Mouse (Mus musculus) left cerebral cortex, postnatal 14 days (tissue): Measurements from ENCODE around the gene Clmn. TPM values are rescaled to one million over a fixed set of nuclear protein-coding genes. Genes with fewer than 3 reads are reported as not detected.
A peak's percentile ranks its signal among the peaks of the same experiment; 100 is the strongest.

Experiments used
- DNase-seq, 2 experiments: peaks; one replicate each; pipeline ENCODE4 v3.0.0; 2021 to 2022; ENCODE audit warnings: low spot score in 2 of 2, mixed read lengths in 1 of 2
- intact Hi-C: fragments of 180-260 bp; cut with DNase I; formaldehyde crosslinking; loops from one replicate; pipeline ENCODE4 v1.15.1; 2025
- long read RNA-seq, 2 experiments: library from polyadenylated mRNA; stranded (forward); transcript quantifications; one replicate each; pipeline ENCODE4 v2.0.0; 2021
- total RNA-seq, 2 experiments: library from RNA; stranded (reverse); gene quantifications; 2 replicates each; pipeline ENCODE4 v1.2.3; 2021

The Clmn gene
- 10 to 100 TPM; 27.4 to 28.7 TPM for total RNA-seq
- long read RNA-seq, experiment 1, full-length matches to known transcripts: 1 of 6 reads
- long read RNA-seq, experiment 1, partial matches to known transcripts: 2 of 6 reads
- long read RNA-seq, experiment 1, other reads (novel, unspliced or antisense): 3 of 6 reads
- long read RNA-seq, experiment 2, full-length matches to known transcripts: 1 of 5 reads
- long read RNA-seq, experiment 2, partial matches to known transcripts: 1 of 5 reads
- long read RNA-seq, experiment 2, other reads (novel, unspliced or antisense): 3 of 5 reads

DNA sequence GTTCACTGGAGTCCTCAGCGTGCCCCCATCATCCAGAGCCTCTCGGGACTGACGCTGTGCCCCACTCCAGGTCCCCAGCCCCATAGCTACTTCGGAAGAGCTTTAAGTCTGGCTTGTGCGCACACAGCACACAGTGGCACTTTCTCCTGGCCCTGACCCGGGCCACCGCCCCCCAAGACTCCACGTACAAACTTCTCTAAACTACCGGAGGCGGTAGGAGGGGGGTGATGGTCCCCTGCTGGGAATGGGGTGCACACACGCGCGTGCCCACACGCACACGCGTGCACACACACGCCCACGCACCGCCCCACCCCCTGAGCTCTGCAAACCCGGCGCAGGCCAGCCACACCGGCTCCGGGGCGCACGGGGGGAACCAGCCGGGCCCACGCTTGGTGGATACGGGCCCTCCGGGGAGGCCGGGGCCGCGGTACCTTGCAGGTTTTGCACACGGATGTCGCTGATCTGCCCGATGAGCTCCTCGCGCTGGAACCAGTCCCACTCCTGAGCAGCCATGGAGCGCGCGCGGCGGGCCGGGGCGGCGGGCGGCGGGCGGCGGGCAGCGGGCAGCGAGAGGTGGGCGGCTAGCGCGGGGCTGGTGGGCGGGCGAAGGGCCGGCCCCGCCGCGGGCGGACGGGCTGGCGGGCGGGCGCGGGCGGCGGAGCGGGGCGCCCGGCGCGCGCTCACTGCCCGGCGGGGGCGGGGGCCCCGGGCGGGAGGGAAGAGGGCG is at the start of gene Clmn:
Clmn (minus strand) TSS at position 638 of the 727 bp plus-strand sequence.
- peak; percentile 48 to 67 for DNase-seq
- intact Hi-C loops: no loop called here

DNA sequence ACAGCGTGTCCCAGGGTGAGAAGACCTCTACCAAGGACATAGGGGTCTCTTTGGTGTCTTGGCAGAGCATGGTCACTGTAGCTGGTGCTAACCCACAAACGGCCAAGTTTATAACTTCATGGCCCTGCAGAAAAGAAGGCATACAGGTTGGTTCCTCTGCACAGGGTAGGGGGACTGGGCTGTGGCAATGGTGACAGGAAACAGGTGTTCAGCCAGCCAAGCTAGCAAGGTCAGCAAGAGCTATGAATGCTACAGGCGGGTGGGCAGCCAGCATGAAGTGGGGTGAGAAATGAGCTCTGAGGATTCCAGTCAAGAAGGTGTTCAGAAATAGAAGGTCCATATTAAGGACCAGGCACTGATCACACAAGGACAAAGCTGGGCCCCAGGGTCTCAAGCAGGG is 48.1 kb upstream of the Clmn start:
- intact Hi-C loops: no loop called here
- no peak for DNase-seq

DNA sequence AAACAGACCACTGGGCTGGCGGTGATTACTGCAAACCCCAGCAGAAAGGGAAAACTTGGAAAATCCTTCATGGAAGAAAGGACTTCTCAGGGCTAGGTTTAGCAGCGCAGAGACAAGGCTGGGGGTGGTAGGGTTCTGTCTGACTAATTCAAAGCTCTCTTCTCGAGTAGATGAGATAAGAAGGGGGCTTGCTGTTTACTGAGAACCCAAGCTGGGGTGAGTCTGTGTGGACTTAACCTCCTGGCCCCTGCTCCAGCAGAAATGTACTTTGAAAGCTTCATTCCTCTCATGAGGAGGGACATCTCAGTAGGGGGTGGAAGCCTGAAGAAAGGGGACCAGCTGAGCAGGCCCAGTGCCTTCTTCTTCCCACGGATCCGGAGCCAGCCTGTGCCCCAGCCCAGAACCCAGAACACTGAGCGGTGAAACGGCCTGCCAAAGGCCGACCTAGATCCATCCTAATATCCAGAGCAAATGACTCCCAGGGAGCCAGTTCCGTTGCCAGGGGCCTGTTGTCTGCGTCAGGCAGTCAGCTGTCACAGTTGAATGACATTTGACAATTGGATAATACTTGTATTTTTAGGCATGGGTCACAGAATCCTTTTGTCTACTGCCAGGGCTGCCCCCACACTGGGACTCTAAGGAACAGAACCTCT is 47.5 kb upstream of the Clmn start:
- intact Hi-C loops: no loop called here
- peak; percentile 44 to 57 for DNase-seq

DNA sequence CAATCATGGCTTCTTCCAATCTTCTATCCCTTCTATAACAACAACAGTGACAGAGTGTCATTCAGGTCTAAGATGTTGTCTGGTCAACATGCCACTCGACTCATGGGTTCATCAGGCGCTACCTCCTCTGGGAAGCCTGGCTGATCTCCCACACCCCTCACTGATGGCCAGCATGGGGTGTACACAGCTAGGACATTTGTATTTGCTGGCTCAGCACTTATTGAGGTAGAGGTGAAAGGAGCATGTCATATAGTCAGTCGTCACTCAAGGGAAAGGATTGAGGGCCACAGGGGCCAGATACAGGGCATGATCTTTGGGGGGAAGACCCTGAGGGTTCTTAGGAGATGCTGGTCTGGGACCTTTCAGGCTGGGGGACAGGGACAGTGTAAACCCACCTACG is 44.9 kb upstream of the Clmn start:
- no peak for DNase-seq
- intact Hi-C loops: no loop called here

DNA sequence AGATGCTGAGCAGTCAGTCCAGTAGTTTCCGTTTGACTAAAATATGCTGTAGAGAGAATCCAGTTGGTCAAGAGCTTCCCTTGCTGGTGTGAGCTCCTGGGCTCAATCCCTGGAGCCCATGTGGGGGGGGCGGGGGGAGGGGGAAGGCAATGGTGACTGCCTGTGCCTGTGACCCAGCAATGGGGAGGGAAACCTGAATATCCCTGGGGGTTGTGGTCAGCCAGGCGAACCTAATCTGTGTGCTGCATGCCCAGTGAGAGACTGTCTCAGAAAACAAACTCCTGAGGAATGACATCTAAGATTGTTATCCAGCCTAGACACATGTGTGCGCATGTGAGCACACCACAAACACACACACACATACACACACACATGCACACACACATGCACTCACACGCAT is 44.1 kb upstream of the Clmn start:
- intact Hi-C loops: no loop called here

DNA sequence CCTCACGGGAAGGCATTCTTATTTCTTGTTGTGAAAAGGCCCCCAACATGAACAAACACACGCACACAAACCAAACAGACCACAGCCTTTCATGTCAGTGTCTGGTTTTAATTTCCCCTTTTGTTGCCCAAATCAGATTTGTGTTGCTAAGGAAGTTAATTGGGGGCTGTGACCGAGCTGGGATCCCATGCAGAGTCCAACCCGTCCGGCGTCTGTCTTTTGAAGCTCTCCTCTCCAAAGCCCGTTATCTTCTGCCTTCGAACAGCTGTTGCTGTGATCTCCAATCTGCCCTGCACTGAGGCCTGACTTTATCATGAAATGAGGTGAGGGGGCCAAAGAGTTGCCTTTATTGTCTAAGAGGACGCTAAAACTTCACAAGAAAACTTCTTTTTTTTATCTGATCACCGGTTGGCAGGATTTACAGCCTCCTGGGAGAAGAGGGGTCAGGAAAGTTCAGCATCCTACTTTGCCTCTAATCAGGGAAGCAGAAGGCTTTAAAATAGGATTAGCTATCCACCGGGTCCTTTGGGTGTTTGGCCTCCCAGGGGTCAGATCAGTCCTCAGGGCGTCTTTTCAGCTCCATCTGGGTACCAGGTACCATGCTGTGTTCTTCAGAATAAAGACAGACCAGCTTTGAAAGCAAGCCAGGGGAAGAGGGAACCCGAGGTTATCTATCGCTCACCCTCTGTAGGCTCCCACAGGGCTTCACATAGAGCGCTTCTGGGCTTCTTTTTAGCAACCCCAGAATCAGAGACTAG is 43.3 kb upstream of the Clmn start:
- DNase-seq: no peak
- intact Hi-C loops: no loop called here

More for the DNA sequence above, 44.1 kb upstream of the Clmn start:
- no peak for DNase-seq

DNA sequence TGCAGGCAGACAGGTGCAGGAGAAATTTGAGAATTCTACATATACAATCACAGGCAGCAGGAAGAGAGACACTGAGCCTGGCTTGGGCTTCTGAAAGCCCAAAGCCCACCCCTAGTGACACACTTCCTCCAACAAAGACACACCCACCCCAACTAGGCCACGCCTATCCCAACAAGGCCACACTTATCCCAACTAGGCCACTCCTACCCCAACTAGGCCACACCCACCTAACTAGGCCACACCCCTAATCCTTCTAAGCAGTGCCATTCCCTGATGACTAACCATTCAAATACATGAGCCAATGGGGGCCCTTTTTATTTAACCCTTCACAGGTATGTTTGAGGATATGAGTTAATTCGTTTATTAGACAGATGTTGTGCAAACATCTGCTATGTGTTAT is 42.3 kb upstream of the Clmn start:
- no peak for DNase-seq

DNA sequence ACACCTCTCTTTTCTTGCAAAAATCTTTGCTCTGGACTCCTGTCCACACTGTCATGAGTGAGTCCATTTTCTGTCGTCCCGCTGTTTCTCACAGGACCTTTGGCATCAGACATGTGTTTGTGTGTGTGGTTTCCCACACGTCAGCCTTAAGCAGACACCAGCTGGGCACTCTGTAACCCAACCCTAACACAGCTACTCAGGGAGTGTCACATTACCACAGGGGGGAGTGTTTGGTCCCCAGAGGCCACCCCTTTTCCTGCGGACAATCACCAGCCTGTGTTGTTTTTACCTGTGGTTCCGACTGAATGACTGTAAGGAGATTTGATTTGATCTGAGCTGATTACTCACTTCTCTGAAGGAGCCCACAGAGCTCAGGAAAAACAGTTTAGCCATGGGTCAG is 39.3 kb upstream of the Clmn start:
- no peak for DNase-seq
- intact Hi-C loops: no loop called here

More for the DNA sequence above, 42.3 kb upstream of the Clmn start:
- intact Hi-C loops: no loop called here

DNA sequence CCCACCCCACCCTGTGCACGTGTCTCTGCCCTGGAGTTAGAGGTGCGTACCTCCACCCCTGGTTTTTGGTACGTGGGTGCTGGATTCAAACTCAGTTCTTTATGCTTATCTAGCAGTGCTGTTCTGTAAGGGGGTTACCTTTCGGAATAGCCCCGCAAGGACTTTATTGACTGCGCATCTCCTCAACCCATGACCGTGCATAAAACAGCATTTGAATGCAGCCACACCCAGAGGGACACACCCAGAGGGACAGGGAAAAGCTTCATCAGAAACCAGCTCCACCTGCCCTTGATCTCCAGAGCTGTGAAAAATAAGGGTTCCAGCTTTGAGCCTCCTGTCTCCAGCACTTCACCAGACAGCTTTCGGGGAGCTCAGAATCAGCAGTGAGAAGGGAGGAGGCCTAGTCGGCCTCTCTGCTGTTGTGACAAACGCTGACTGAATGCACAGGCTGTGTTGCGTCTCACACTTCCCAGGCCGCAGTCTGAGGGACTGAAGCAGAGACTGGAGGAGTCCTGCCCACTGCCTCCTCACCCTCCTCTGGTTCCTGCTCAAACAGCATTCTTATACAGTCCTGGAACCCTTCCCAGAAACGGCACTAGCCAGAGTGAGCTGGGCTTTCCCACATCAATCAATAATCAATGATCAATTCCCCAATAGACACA is 37.6 kb upstream of the Clmn start:
- DNase-seq: no peak
- intact Hi-C loops: no loop called here

DNA sequence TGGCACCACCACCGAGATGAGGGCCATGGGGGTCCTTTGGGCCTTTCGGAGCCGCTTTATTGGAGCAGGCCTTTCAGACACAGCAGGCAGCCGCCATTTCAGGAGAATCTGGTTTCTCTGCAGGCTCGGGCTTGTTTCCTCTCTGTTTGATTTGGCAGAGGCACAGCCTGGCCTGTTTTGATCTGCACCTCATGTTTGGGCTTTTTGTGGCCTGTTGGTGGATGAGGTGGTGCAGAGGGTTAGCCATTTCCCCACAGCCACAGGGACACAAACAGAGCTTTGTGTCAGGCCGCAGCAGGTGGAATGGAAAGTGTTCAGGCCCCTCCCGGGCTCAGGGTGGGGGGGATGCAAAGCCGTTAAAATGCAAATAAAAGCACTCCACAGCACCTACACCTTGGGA is 36.4 kb upstream of the Clmn start:
- no peak for DNase-seq
- intact Hi-C loops: no loop called here

DNA sequence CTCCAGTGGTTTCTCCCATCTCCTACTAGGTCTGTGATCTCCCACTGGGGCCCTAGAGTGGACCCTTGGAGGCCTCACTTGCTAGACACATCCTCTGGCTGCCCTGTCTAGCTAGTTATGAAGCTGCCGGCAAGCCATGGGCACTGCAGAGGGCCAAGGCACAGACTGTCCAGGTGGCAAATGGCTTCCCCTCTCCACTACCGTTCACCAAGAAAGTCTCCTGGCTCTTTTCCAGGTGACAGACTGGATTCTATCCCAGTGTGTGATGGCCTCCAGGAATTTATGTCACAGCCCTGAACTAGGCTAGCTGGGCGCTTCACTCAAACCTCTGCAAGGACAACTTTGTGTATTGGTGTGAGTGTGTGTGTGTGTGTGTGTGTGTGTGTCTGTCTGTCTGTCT is 35.0 kb upstream of the Clmn start:
- intact Hi-C loops: no loop called here

DNA sequence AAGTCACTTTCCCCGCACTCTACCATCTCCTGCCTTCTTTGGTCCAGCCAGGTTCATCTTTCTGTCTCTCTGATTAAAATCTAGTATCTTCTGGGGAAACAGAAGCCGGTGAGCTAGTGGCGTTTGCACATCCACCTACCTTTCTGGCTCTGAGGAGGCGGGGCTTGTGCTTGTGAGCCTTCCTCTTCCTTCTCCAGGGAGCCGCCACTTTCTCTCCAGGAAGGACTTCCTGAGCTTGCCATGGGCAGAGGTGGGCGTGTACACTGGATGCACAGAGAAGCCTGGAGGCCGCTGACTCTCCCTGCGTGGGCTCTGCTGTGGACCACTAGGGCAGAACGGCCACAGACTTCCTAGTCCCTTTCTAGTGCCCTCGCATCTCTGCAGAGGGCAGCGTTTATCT is 34.3 kb upstream of the Clmn start:
- no peak for DNase-seq
- intact Hi-C loops: no loop called here

More for the DNA sequence above, 35.0 kb upstream of the Clmn start:
- DNase-seq: no peak

DNA sequence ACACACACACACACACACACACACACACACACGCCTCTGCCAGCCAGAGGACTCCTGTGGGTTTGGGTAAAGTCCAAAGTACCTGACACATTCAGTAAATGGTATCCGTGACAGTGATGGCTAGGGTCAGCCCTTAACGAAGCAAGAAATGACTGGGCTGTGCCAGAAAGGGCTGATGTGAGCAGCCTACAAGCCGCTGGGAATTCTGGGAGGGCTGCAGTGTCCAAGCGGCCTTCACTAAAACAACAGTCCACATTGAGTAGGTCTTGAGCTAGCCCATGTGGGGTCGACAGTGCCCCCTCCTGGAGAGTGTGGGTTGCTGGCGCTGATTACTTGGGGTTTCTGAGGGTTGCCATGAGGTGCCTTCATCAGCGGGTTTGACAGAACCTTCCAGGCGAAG is 33.8 kb upstream of the Clmn start:
- intact Hi-C loops: no loop called here
- no peak for DNase-seq

DNA sequence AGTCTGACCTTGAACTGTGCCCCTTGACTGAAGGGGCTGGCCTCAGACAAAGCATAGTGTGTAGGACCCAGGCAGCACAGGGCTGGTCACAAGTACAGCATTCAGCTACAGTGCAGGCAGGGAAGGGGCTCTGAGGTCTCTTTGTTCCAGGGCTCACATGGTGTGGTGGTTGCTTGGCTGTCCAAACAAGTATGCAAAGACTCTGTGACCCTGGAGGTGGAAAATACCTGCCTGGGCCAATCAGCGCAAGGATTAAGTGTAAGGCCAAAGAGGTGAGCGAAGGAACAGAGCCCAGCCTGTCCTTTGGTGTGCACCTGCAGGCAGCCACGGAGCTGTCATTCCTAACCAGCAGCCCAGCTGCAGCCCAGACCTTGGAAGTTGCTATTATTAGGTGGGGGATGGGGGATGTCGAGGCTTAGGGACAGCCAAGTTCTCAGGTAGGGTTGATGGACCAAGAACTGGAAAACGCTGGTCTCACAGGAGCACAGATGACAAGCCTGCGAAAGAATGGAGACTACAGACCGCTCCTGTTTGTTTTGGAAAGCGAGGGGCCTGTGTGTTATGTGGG is 32.3 kb upstream of the Clmn start:
- intact Hi-C loops: no loop called here
- DNase-seq: no peak

DNA sequence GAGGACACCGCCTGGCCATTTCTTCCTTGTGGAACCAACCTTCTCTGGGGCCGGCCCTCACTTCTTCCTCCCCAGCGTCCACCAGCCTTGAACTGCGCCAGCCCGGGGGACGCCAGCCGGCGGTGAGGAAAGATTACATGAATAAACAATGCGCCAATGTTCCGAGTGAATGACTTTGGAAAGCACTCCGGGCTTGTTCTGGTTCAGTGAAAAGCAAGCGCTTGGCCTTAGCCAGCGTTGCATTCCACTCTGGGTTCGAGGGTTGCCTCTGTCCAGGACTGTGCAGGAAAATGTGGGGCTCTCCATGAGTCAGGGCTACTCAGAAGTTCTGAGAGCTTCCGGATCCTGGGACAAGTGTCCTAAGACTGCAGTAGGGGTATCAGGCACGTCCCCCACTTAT is 31.8 kb upstream of the Clmn start:
- peak in 1 of 2 experiments; percentile 35 for DNase-seq
- intact Hi-C loops: no loop called here

DNA sequence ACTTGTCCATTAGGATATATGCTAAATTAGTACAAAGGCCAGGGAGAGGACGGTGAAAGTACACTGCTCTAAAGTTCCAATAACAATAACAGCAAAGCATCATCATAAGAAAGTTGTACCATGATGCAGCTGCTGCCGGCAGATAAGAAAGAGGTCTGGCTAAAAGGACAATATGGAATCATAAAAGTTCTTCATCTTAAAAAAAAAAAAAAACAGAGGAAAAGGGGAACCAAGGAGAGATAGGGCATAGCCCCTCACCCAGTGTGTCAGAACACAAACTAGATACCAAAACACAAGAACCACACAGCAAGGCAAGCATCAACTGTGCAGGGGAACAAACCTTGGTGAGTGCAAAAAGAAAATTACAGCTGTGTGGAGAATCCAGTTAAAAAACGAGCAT is 27.4 kb upstream of the Clmn start:
- intact Hi-C loops: no loop called here

DNA sequence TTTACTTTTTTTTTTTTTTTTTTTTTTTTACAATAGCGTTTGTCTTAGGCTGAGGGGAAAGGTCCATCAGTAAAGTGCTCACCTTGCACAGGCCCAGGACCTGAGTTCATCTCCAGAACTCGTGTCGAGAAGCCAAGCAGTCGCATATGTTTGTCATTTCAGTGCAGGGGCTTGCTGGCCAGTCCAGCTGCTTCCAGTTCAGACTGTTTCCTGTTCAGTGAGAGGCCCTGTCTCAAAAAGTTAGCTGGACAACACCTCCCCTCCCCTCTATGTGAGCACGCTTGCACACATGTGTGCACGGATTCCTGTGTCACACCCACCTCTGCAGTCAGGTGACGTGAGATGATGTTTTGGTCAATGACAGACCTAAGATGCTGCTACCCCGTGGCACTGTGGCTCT is 25.2 kb upstream of the Clmn start:
- intact Hi-C loops: no loop called here
- no peak for DNase-seq

More for the DNA sequence above, 27.4 kb upstream of the Clmn start:
- DNase-seq: no peak

DNA sequence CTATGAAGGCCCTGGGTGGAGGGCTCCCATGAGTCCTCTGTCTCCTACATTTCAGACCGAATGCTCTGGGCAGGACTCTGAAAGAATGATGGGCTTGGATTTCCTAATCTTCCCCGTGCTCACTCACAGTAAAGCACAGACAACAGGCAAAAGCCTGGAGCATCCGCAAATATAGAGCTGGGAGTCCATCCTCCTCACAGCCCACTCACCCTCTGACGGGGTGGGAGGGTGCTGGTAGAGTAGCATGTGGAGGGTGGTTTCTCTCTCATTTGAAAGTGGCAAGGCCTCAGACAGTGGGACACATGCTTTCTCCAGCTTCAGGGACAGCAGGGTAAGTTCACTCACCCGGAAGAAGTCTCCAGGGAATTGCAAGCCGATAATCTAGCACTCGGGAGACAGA is 21.2 kb upstream of the Clmn start:
- intact Hi-C loops: no loop called here
- DNase-seq: no peak

DNA sequence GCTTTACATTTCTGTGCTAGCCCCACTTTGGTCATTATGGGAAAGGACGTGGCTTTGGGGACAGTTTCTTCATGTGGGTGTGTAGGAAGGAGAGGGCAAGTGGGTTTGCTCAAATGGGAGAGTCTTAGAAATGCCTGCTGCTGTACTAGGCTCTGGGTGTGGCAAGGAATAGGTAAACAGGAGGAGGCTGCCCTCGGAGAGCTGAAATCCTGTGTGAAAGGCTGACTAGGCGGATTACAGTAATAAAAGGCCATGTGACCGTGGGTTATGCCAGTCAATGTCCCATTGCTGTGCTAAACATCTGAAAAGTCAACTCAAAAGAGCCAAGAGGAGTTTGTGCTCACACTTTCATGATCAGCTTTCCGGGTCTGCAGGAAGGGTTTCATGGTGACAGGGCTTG is 17.7 kb upstream of the Clmn start:
- no peak for DNase-seq
- intact Hi-C loops: no loop called here
